Mouse (Mus musculus): ENCODE results near the gene Hoxa7.

GRCm38 (mm10) chr6:52166431-52167077 lies 55.1 kb downstream of the Hoxa7 start:
- no peak for TF ChIP-seq POLR2A (IDR thresholded peaks at IDR 0.05; ENCODE audit: insufficient read length, low read depth)
- TF ChIP-seq MAX (IDR thresholded peaks at IDR 0.05; ENCODE audit: low read depth) = no peak
- TF ChIP-seq CEBPB (IDR thresholded peaks at IDR 0.05; ENCODE audit: insufficient read depth, poor library complexity, severe bottlenecking) = no peak
- no peak for TF ChIP-seq USF1 (IDR thresholded peaks at IDR 0.05; ENCODE audit: low read depth)
- no peak for TF ChIP-seq POLR2AphosphoS2 (IDR thresholded peaks at IDR 0.05; ENCODE audit: insufficient read length, low read depth)
- no peak for TF ChIP-seq TCF12 (IDR thresholded peaks at IDR 0.05; ENCODE audit: insufficient read depth, poor library complexity, severe bottlenecking)
- TF ChIP-seq E2F4 (IDR thresholded peaks at IDR 0.05; ENCODE audit: insufficient read depth) = no peak
- no peak for TF ChIP-seq MYOD1 (IDR thresholded peaks at IDR 0.05; ENCODE audit: control insufficient read depth in 1 of 3, insufficient read length in 2 of 3, low read depth in 2 of 3)
- no peak for TF ChIP-seq MYOG (IDR thresholded peaks at IDR 0.05; ENCODE audit: control insufficient read depth in 1 of 3, insufficient read depth in 1 of 3, insufficient read length in 2 of 3, low read depth in 2 of 3)
- TF ChIP-seq SRF (IDR thresholded peaks at IDR 0.05; ENCODE audit: control insufficient read depth, insufficient read length, low read depth) = no peak
- no peak for TF ChIP-seq TCF3 (IDR thresholded peaks at IDR 0.05; ENCODE audit: insufficient read length, low read depth)

All from myocyte (in vitro differentiated cells).